Mouse (Mus musculus): ENCODE data around the gene Sept7.

DNA sequence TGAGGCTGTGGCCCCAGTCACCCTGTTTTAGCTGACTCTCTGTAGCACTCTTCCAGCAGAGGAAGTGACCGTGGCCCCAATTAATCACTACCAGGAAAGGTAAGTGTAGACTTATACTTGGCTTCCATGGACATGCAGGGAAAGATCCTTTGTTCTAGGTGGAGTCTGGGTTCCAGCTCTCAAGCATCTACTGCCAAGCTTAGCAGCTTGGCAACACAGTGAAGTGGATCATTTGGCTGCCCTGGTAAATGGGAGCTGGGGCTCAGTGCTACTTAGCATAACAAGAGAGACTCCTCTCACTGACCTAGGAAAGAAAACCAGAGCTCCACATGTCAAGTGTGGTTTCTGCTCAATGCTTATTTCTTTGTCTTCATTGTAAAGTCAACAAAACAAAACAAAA is 101.5 kb downstream of the Sept7 start:
- TF ChIP-seq POLR2A (IDR thresholded peaks at IDR 0.05; ENCODE audit: low read depth, low read length), result no peak
- no peak for TF ChIP-seq CTCF (conservative IDR thresholded peaks at IDR 0.05; ENCODE audit: insufficient read depth, insufficient read length, low read depth, low read length)
